Mouse (Mus musculus) gastrocnemius, adult 2 months (tissue): Measurements from ENCODE around the gene Klhl32. TPM values are rescaled to one million over a fixed set of nuclear protein-coding genes. Genes with fewer than 3 reads are reported as not detected.
"Not testable (repeated sequence)": the region's sequence is repeated elsewhere in the genome, so short reads cannot be mapped to it uniquely, and the experiment has no call there.

Source experiments
- DNase-seq: peaks from one replicate; pipeline ENCODE4 v3.0.0; 2022
- H3K27ac ChIP-seq: fragments of 200-600 bp; 2 replicates; pipeline ENCODE4 v1.8.1; 2022; ENCODE audit warnings: mild to moderate bottlenecking
- H3K4me3 ChIP-seq: fragments of 200-600 bp; 2 replicates; pipeline ENCODE4 v1.8.1; 2022; ENCODE audit warnings: mild to moderate bottlenecking, moderate library complexity
- CTCF ChIP-seq: fragments of 200-600 bp; IDR thresholded peaks from 2 replicates; pipeline ENCODE4 v1.8.1; 2022; ENCODE audit warnings: antibody characterized with exemption, mild to moderate bottlenecking, moderate library complexity
- intact Hi-C: fragments of 180-260 bp; cut with DNase I; formaldehyde crosslinking; loops from one replicate; pipeline ENCODE4 v1.15.1; 2025
- total RNA-seq, 2 experiments: library from RNA; stranded (reverse); gene quantifications; 2 replicates each; pipeline ENCODE4 v1.2.3; 2021

Gene Klhl32
- total RNA-seq, 2 experiments from 2014 or later: 0.20 TPM

- no peak for TF ChIP-seq CTCF
- no peak for DNase-seq
- intact Hi-C loops: no loop called here
- H3K27ac ChIP-seq: no peak overlapping the region
- H3K4me3 ChIP-seq: no peak overlapping the region
Observed at GRCm38 (mm10) chr4:24680080-24680479, 170.8 kb downstream of the Klhl32 start.

DNA sequence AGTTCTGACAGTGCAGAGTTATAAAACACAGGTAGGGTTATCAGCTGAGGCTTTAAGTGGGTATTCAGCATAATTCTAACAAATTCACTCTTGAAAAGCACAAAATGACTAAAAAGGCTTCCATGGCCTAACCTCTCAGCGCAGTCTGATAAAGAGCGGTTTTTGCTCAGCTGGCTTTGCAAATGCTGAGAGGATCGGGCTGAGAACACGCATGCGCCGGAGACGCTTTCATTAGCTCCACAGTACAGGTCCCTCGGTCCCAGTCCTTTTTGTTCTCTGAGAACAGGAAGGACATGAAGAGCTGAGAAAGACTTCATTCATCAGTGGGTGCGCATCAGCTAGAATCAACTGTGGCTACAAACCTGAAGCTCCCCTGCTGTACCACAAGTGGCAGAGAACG is 180.9 kb downstream of the Klhl32 start:
- intact Hi-C loops: no loop called here
- no peak overlapping the region for H3K4me3 ChIP-seq
- TF ChIP-seq CTCF: no peak

DNA sequence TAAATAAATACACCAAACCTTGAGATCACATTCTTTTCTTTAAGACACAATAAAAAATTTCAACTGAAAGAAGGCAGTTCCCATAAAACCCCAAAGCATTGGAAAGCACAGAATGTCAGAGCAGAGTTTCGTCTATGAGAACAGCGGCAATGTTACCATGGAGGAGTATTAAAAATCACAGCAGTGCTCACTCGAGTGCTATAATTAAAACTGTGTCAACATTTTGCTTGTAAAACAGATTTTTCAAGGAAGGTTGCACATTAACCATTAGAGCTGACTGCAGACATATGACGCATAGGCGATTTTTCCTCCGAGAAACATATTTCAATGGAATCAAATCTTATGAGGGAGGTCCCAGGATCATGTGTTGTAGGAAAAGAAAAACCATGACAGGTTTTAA is 191.7 kb downstream of the Klhl32 start:
- H3K27ac ChIP-seq: no peak overlapping the region
- intact Hi-C loops: no loop called here

More for the DNA sequence above, 180.9 kb downstream of the Klhl32 start:
- no peak overlapping the region for H3K27ac ChIP-seq
- DNase-seq: no peak

GRCm38 (mm10) chr4:24644735-24645134 is 206.2 kb downstream of the Klhl32 start:
- not testable (repeated sequence) for H3K4me3 ChIP-seq, DNase-seq

More for the DNA sequence above, 191.7 kb downstream of the Klhl32 start:
- H3K4me3 ChIP-seq: no peak overlapping the region
- TF ChIP-seq CTCF: no peak
- no peak for DNase-seq

GRCm38 (mm10) chr4:24642306-24642705 is 208.6 kb downstream of the Klhl32 start:
- no peak overlapping the region for H3K4me3 ChIP-seq
- intact Hi-C loops: no loop called here
- no peak for DNase-seq

More at GRCm38 (mm10) chr4:24644735-24645134, 206.2 kb downstream of the Klhl32 start:
- H3K27ac ChIP-seq, intact Hi-C loops: not testable (repeated sequence)

DNA sequence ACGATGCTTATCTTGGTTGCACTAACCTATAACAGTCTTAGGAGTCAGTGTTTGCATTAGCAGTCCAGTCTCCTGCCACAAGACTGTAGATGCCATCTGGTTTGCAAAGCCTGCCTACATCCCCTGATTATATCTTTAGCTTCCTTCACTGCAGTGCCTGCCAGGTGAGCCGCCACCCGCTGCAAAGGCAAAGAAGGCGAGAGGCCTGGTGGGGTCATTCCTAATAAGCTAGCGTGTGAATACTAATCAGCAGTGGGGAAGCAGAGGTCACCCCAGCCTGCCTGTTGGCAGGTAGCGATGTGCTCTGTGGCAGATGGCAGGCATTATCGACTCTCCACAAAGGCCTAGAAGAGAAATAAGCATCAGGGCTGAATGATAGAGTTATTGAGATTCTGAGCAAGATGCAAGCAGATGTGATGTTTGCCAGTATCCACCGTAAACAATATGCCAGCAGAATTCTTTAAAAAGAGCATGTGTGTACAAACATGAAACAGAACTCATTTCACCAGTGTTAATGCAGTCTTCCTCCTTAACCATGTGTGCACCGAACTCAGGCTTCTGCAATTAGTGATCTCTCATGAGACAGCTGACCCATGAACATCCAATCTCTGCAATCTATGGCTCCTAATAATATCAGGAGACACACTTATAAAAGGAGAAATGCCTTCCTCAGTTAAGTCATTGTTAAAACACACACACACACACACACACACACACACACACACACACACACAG is 219.6 kb downstream of the Klhl32 start:
- TF ChIP-seq CTCF: no peak
- intact Hi-C loops: no loop called here
- Histone ChIP-seq H3K27ac (no peak overlapping the region), H3K4me3 (no peak overlapping the region)
- no peak for DNase-seq

More at GRCm38 (mm10) chr4:24642306-24642705, 208.6 kb downstream of the Klhl32 start:
- no peak for TF ChIP-seq CTCF
- H3K27ac ChIP-seq: no peak overlapping the region

DNA sequence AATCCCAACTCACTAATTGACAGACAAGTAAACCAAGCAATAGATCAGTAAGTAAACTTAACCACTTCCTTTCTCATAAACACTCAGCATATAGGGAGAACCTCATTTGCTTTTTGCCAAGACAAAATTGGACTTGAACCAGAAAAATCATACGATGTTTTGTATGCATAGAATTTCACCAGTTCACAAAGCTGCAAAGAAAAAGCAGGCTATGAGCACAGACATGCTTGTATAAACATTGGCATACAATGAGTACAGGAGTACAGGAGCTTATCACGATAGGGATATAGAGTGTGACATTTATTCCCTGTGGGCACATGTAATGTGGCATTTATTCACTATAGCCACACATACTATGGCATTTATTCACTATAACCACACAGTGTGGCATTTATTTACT is 220.5 kb downstream of the Klhl32 start:
- intact Hi-C loops: no loop called here
- DNase-seq: no peak
- H3K4me3 ChIP-seq: no peak overlapping the region
- no peak overlapping the region for H3K27ac ChIP-seq
- no peak for TF ChIP-seq CTCF

GRCm38 (mm10) chr4:24627871-24628270 is 223.1 kb downstream of the Klhl32 start:
- DNase-seq: no peak
- intact Hi-C loops: no loop called here
- no peak for TF ChIP-seq CTCF
- H3K27ac ChIP-seq: no peak overlapping the region
- H3K4me3 ChIP-seq: no peak overlapping the region

DNA sequence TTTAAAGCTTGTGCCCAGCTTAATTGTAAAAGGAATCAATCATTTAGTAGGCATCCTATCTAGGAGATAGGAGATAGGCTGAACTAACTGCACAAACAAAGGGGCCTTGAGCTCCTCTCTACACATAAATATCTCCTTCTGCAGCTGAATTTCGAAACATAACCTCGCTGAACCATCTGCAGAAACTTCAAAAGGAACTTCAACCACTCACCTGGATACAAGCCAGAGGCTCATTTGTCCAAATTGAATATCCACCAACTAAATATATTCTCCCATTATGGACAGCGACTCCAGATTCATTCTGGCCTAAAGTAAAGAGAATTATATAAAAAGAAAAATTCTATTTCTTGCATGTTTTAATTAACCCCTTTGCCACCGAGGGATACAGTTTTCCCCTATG is 224.2 kb downstream of the Klhl32 start:
- intact Hi-C loops: no loop called here
- TF ChIP-seq CTCF: no peak
- DNase-seq: no peak
- no peak overlapping the region for H3K4me3 ChIP-seq
- no peak overlapping the region for H3K27ac ChIP-seq

- intact Hi-C loops: no loop called here
- no peak for TF ChIP-seq CTCF
- H3K4me3 ChIP-seq: no peak overlapping the region
- DNase-seq: no peak
- H3K27ac ChIP-seq: no peak overlapping the region
Observed at GRCm38 (mm10) chr4:24625951-24626584, 224.9 kb downstream of the Klhl32 start.

- no peak overlapping the region for H3K27ac ChIP-seq
- DNase-seq: no peak
- TF ChIP-seq CTCF: no peak
- H3K4me3 ChIP-seq: no peak overlapping the region
- intact Hi-C loops: no loop called here
Observed at GRCm38 (mm10) chr4:24621422-24622187, 229.3 kb downstream of the Klhl32 start.

- TF ChIP-seq CTCF: no peak
- no peak overlapping the region for H3K27ac ChIP-seq
- intact Hi-C loops: no loop called here
- DNase-seq: no peak
- no peak overlapping the region for H3K4me3 ChIP-seq
Observed at GRCm38 (mm10) chr4:24620440-24620839, 230.5 kb downstream of the Klhl32 start.

- H3K4me3 ChIP-seq: no peak overlapping the region
- no peak for DNase-seq
- TF ChIP-seq CTCF: no peak
- no peak overlapping the region for H3K27ac ChIP-seq
- intact Hi-C loops: no loop called here
Observed at GRCm38 (mm10) chr4:24620005-24620404, 230.9 kb downstream of the Klhl32 start.
